Mouse (Mus musculus): ENCODE results near the gene Lonp1. TPM values are rescaled to one million over a fixed set of nuclear protein-coding genes. Genes with fewer than 3 reads are reported as not detected.

Gene Lonp1
- polyA plus RNA-seq, 2 experiments = 28.8 to 46.3 TPM

DNA sequence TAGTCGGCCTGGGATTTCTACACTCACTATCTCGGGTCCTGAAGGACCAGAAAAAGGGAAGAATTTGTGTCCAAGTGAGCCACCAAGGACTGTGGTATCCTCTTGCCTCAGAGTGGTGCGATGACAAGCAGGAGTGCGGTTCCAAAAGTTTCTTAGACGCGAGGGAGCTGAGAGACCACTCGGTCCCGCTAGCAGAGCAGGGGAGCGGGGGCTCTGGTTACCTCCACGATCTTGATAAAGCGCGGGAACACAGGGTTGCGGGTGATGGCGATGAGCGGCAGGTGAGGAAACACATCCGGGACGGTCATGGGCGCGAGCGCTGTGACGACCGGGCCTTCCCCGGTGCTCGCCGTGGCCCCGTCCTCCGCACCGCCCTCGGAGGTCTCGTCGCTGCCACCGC lies 427 bp downstream of the Lonp1 start:
- H3K27me3 ChIP-seq (ENCODE audit: control insufficient read depth, insufficient read depth, low read length) = no peaks in the 10 kb centered on the region; the same call in 1 of the 2 replicates
- peaks cover 15 to 18% of the 10 kb centered on the region in 2 experiments for H3K4me1 ChIP-seq (replicated peaks; ENCODE audit: control insufficient read depth in 2 of 2, insufficient read depth in 2 of 2, low read length in 1 of 2)
- no peaks in the 10 kb centered on the region for H3K9me3 ChIP-seq (ENCODE audit: control insufficient read depth, low read length)
- H3K27ac ChIP-seq = no peak overlapping the region; the same call in 1 of the 2 replicates
- peaks cover 9% of the 10 kb centered on the region for H3K36me3 ChIP-seq (replicated peaks; ENCODE audit: control insufficient read depth, insufficient read depth, low read depth)
- DNase-seq (ENCODE audit: low read depth in 3 of 3, low spot score in 3 of 3) = no peak
- peak overlapping the region; percentile 85 for H3K9ac ChIP-seq (replicated peaks)
- no peak for TF ChIP-seq CTCF (IDR thresholded peaks at IDR 0.05; ENCODE audit: low read depth)
- no peak for TF ChIP-seq EP300 (IDR thresholded peaks at IDR 0.05; ENCODE audit: low read depth)
- peak overlapping the region; percentile 83 to 91 for H3K4me3 ChIP-seq (ENCODE audit: insufficient read depth in 1 of 2, low read depth in 2 of 2, low read length in 2 of 2)
- H3K4me2 ChIP-seq (ENCODE audit: low read depth) = peak overlapping the region; percentile 88
- WGBS (ENCODE audit: insufficient replicate concordance) = under 1% methylated on average over 32 of the region's 32 CpGs
- ATAC-seq (ENCODE audit: insufficient read depth) = peak; percentile 34

DNA sequence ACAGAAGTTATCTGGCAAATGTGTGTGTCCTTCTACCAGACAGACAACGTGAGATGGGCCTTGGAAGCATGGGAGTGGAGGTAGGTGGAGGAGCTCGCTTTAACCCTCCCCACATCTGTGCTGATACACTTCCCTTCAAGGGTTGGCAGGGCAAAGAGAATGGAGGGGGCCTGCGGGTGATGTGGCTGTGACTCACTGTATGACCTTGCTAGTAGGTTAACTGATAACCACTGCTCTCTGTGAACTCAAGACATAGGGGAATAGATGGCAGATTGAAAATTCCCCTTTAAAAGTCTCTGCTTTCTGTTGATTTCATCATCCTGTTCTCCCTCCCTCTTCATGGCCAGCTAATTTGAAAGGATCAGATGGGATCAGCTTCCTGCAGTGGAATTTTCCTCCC lies 1.2 kb downstream of the Lonp1 start:
- Histone ChIP-seq H3K9me3 (ENCODE audit: control insufficient read depth, low read length) (no peaks in the 10 kb centered on the region), H3K9ac (replicated peaks) (peak overlapping the region; percentile 85)
- ATAC-seq (ENCODE audit: insufficient read depth) = no peak

DNA sequence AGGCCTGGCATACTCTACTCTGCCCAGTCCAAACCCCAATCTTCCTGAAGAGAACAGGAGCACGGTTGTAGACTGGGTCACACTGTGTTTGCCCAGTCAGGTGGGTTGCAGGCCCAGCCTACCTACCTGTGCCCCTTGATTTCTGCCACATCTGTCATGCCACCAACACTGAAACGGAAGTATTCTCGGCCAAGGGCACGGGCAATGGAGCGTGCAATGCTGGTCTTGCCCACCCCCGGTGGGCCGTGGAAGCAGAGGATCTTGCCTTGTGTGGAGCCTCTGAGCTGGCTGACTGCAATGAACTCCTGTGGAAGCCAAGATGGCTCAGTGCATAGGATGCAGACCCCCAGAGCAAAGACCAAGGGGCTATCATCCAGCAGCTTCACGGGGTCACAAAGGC lies 9.1 kb downstream of the Lonp1 start:
- TF ChIP-seq CTCF (IDR thresholded peaks at IDR 0.05; ENCODE audit: low read depth) (no peak), EP300 (IDR thresholded peaks at IDR 0.05; ENCODE audit: low read depth) (no peak)
- ATAC-seq (ENCODE audit: insufficient read depth) (no peak), DNase-seq (ENCODE audit: low read depth in 3 of 3, low spot score in 3 of 3) (no peak)
- Histone ChIP-seq H3K4me2 (ENCODE audit: low read depth) (no peak overlapping the region), H3K4me3 (ENCODE audit: insufficient read depth in 1 of 2, low read depth in 2 of 2, low read length in 2 of 2) (no peak overlapping the region), H3K36me3 (replicated peaks; ENCODE audit: control insufficient read depth, insufficient read depth, low read depth) (peaks cover 66% of the 10 kb centered on the region), H3K27ac (no peak overlapping the region), H3K9me3 (ENCODE audit: control insufficient read depth, low read length) (no peaks in the 10 kb centered on the region), H3K9ac (replicated peaks) (no peak overlapping the region), H3K4me1 (replicated peaks; ENCODE audit: control insufficient read depth in 2 of 2, insufficient read depth in 2 of 2, low read length in 1 of 2) (peaks cover 6 to 10% of the 10 kb centered on the region in 2 experiments; a peak in 3 of 4 replicates), H3K27me3 (ENCODE audit: control insufficient read depth, insufficient read depth, low read length) (no peaks in the 10 kb centered on the region)
- WGBS (ENCODE audit: insufficient replicate concordance) = 80% methylated on average over 8 of the region's 8 CpGs

More for the DNA sequence above, 1.2 kb downstream of the Lonp1 start:
- H3K36me3 ChIP-seq (replicated peaks; ENCODE audit: control insufficient read depth, insufficient read depth, low read depth) = peaks cover 15% of the 10 kb centered on the region
- peaks cover 15 to 18% of the 10 kb centered on the region in 2 experiments for H3K4me1 ChIP-seq (replicated peaks; ENCODE audit: control insufficient read depth in 2 of 2, insufficient read depth in 2 of 2, low read length in 1 of 2)
- WGBS (ENCODE audit: insufficient replicate concordance) = 54% methylated on average over 3 of the region's 3 CpGs
- H3K27me3 ChIP-seq (ENCODE audit: control insufficient read depth, insufficient read depth, low read length) = no peaks in the 10 kb centered on the region; the same call in 1 of the 2 replicates
- no peak for TF ChIP-seq CTCF (IDR thresholded peaks at IDR 0.05; ENCODE audit: low read depth)
- no peak for TF ChIP-seq EP300 (IDR thresholded peaks at IDR 0.05; ENCODE audit: low read depth)
- H3K27ac ChIP-seq = no peak overlapping the region
- peak overlapping the region; percentile 88 for H3K4me2 ChIP-seq (ENCODE audit: low read depth)
- no peak for DNase-seq (ENCODE audit: low read depth in 3 of 3, low spot score in 3 of 3)
- H3K4me3 ChIP-seq (ENCODE audit: insufficient read depth in 1 of 2, low read depth in 2 of 2, low read length in 2 of 2) = peak overlapping the region; percentile 23 to 91; a peak in 3 of 4 replicates

DNA sequence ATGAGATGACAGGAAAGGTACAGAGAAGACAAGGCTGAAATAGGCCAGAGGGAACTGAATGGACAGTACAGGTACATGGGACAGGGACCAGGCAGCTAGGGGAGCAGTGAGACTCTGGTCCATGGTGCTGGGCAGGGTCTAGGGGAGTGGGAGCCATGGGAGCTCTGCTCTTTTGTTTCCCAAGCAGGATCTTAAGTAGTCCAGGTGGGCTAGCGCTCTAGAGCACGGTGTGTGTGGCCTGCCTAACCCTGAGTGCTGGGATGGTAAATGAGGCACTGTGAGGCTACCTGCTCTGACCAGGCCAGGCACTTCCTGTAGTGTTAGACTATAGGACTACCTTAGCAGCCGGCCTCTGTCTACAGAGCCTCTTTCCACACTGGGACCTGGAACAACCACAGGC lies 10.0 kb downstream of the Lonp1 start:
- Histone ChIP-seq H3K36me3 (replicated peaks; ENCODE audit: control insufficient read depth, insufficient read depth, low read depth) (peaks cover 60% of the 10 kb centered on the region), H3K4me1 (replicated peaks; ENCODE audit: control insufficient read depth in 2 of 2, insufficient read depth in 2 of 2, low read length in 1 of 2) (peaks cover 12 to 17% of the 10 kb centered on the region in 2 experiments), H3K27ac (no peak overlapping the region), H3K4me3 (ENCODE audit: insufficient read depth in 1 of 2, low read depth in 2 of 2, low read length in 2 of 2) (no peak overlapping the region), H3K9me3 (ENCODE audit: control insufficient read depth, low read length) (no peaks in the 10 kb centered on the region), H3K9ac (replicated peaks) (no peak overlapping the region), H3K4me2 (ENCODE audit: low read depth) (no peak overlapping the region), H3K27me3 (ENCODE audit: control insufficient read depth, insufficient read depth, low read length) (no peaks in the 10 kb centered on the region)
- DNase-seq (ENCODE audit: low read depth in 3 of 3, low spot score in 3 of 3) = no peak
- ATAC-seq (ENCODE audit: insufficient read depth) = no peak
- 90% methylated on average over 3 of the region's 3 CpGs for WGBS (ENCODE audit: insufficient replicate concordance)
- TF ChIP-seq CTCF (IDR thresholded peaks at IDR 0.05; ENCODE audit: low read depth) (no peak), EP300 (IDR thresholded peaks at IDR 0.05; ENCODE audit: low read depth) (no peak)

DNA sequence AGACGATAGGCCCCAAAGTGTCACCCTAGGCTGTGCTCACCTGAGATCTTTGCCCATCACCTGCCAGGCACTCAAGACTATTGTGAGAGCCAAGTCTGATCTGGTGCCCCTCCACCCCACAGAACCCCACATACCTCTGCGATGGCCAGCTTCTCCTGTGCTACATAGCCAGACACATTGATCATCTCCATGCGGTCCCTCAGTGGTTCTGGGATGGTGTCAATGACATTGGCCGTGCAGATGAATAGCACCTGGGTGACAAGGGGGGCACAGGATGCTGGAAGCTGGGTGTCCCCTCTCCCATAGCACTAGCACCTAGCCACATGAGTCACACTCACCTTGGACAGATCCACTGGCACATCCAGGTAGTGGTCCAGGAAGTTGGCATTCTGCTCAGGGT lies 10.9 kb downstream of the Lonp1 start:
- peaks cover 15 to 22% of the 10 kb centered on the region in 2 experiments for H3K4me1 ChIP-seq (replicated peaks; ENCODE audit: control insufficient read depth in 2 of 2, insufficient read depth in 2 of 2, low read length in 1 of 2)
- WGBS (ENCODE audit: insufficient replicate concordance) = 69% methylated on average over 4 of the region's 4 CpGs
- H3K27me3 ChIP-seq (ENCODE audit: control insufficient read depth, insufficient read depth, low read length) = no peaks in the 10 kb centered on the region
- H3K9me3 ChIP-seq (ENCODE audit: control insufficient read depth, low read length) = no peaks in the 10 kb centered on the region
- TF ChIP-seq EP300 (IDR thresholded peaks at IDR 0.05; ENCODE audit: low read depth) = no peak
- no peak for TF ChIP-seq CTCF (IDR thresholded peaks at IDR 0.05; ENCODE audit: low read depth)
- H3K4me2 ChIP-seq (ENCODE audit: low read depth) = no peak overlapping the region
- H3K9ac ChIP-seq (replicated peaks) = no peak overlapping the region
- H3K4me3 ChIP-seq (ENCODE audit: insufficient read depth in 1 of 2, low read depth in 2 of 2, low read length in 2 of 2) = no peak overlapping the region
- H3K36me3 ChIP-seq (replicated peaks; ENCODE audit: control insufficient read depth, insufficient read depth, low read depth) = peaks cover 55% of the 10 kb centered on the region
- H3K27ac ChIP-seq = no peak overlapping the region
- no peak for DNase-seq (ENCODE audit: low read depth in 3 of 3, low spot score in 3 of 3)
- ATAC-seq (ENCODE audit: insufficient read depth) = no peak

Data from liver, embryonic 14.5 days (tissue).